Mouse (Mus musculus) thymus, adult 2 months (tissue): Measurements from ENCODE around the gene Zfp706.

Experiments
- CTCF ChIP-seq: fragments of 200-500 bp; IDR thresholded peaks from 2 replicates; pipeline ENCODE4 v1.5.1; 2012; ENCODE audit warnings: mild to moderate bottlenecking, control low read depth, low read length, moderate library complexity, borderline replicate concordance; ENCODE audit not compliant: control insufficient read depth, poor library complexity, insufficient read depth; ENCODE audit errors: extremely low read depth
- POLR2A ChIP-seq: fragments of 200-500 bp; IDR thresholded peaks from 2 replicates; pipeline ENCODE4 v1.6.1; 2012; ENCODE audit warnings: mild to moderate bottlenecking, low read length, control low read depth, moderate library complexity; ENCODE audit not compliant: control insufficient read depth, poor library complexity, insufficient read depth; ENCODE audit errors: extremely low read depth

DNA sequence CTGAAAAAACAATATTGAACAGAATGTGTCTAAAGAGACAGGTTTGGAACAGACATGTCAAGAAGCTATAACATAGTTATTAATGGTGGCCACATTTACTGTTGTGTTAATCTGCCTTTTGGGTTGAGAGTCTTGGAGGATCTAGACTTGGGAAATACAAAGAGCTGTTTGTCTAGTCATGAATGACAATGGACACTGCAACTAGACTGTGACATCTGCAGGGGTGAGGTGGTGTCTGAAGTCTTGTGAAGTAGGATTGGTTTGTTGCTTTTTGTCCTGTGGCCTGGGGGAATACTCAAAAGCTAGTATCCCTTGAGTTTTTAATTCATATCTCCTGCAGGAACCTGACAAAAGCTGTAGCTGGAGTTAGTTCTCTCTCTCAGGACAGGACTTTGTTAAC lies 973 bp upstream of the Zfp706 start:
- TF ChIP-seq CTCF (no peak), POLR2A (no peak)
